Mouse (Mus musculus) lung, adult 18-20 months (tissue): Measurements from ENCODE around the gene Olig3.
"Not testable (repeated sequence)": the region's sequence is repeated elsewhere in the genome, so short reads cannot be mapped to it uniquely, and the experiment has no call there.

ENCODE experiments used
- DNase-seq, 2 experiments: peaks; one replicate each; pipeline ENCODE4 v3.0.0; 2022; ENCODE audit warnings: mixed read lengths in 2 of 2

Olig3 gene

DNA sequence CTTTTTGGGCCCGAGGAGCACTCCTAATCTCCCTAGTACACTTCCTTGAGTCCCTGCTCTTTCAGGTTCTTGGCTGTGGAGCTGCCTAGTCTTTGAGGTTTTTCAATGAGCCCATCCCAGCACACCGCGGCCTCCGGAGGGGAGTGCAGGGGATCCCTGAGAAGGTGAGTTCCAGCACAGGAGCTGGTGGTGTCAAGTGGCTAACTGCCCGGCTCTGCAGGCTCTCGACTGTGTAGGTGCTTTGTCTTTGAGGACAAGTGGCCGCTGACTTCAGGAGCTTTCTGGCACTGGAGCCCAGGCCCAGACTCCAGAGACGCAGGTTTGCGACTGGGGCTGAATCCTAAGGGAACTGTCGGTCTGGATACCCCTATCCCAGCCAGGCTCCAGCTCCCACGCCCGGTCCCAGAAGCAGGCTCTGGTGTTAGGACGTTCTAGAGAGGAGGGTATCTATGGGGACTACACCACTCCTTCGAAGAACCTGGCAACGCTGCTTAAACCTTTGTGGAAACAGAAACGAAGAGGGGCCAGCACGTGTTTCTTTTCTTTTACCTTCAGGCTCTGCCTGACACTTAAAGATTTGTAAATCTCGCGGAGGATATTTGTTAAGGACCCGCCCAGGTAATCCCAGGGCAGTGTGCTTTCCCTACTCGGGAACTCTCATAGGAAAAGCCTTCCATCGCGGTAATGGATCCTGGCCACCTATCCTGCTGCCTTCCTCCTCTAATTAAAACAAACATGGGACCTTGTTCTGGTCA is 5.4 kb downstream of the Olig3 start:
- no peak for DNase-seq

DNA sequence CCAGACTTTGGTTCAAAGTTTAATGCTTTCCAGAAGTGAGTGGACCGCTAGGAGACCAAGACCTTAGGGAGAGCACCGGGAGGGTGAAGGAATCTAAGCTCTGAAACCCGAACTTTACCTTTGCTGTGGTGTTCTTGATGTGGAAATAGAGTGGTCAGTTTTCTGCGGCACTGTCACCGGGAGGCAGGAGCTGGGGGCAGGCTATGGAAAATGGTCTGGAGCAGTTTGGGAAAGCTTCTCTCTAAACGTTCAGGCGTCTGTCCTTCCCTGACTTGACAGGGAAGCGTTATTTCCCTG is 5.9 kb downstream of the Olig3 start:
- no peak for DNase-seq

DNA sequence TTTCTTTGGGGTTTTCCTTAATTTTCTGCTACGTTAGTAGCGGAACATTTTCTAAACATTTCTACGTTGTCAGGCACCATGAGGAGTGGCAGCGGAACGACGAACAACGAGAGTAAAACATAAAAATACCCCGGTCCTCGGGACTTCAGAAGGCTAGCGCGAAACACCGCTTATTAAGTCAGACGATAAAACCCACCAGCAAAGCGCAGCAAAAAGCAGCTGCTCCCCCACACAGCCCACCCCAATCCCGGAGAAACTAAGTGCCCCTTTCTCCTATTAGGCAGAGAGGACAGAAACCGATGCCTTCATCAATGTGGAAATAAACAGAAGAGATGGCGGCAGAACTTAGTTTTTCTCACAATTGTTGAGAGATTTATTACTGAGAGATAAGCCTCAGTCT is 6.5 kb downstream of the Olig3 start:
- no peak for DNase-seq

GRCm38 (mm10) chr10:19363365-19363764 is 7.0 kb downstream of the Olig3 start:
- no peak for DNase-seq

DNA sequence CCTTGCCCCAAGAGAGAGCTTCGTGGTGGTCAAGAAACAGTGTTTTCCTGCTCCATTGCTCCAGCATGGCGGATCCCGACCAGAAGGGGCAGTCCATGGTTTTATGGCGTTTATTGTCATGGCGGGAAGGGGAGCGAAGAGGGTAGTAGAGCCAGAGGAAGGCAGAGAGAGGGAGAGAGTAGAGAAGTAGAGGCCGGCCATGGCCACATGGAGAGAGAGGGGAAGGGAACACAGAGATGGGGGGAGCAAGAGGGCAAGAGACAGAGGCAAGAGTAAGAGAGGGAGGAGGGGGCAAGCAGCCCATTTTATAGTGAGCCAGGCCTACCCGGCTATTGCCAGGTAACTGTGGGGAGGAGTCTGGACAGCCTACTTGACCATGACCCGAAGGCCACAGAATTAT is 12.8 kb downstream of the Olig3 start:
- DNase-seq = no peak

DNA sequence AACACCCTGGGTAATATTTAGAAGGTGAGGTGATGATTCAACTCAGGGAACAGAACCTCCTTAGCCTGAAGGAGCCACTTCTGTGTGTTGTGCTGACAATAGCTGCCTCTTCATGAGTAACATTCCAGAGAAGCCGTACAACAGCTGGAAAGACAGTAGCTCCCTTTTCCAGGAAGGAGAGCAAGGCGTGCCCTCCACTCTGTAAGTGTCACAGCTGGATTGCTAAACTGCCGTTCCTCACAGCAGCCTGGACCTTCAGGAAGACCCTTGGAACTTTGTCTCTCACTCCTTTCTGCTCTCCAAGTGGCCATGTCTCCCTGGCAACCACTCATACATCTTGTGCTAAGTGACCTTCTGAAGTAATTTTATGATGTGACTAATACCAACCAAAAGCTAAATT is 13.8 kb downstream of the Olig3 start:
- no peak for DNase-seq

DNA sequence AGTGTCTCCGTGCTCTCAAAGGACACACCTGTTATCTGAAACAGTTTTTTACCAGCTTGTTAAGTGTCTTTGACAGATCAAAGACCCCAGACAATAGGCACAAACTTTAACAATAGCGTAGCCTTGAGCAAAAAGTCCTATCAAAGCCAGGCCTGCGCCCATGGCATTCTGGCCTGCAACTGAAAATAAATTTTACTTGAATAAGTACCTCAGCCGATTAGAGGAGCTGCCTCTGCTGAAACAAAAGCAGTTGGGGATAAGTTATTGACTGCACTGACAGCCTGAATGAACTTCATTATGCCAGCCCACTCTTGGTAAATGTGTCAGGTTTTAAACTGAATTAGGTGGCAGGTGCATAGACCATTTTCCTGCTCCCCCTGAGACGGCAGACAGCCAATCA is 15.9 kb downstream of the Olig3 start:
- no peak for DNase-seq

DNA sequence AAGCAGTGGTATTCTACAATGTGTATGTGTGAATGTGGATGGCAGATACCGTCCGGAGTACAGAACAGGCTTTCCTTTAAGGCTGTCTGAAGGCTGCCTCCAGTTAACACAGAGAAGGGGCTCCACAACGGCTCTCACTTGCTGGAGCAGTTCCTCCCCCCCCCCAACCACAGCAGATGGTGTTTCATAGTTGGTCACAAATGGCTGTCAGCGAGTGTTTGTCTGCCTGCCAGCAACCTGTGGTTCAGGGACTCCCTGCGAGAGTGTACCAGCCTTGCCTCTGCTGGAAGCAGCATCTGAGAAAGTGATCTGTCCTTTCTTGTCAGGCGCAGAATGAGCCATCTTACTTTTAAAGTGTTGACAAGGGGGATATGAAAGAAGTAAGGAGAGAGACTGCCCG is 17.5 kb downstream of the Olig3 start:
- no peak for DNase-seq

DNA sequence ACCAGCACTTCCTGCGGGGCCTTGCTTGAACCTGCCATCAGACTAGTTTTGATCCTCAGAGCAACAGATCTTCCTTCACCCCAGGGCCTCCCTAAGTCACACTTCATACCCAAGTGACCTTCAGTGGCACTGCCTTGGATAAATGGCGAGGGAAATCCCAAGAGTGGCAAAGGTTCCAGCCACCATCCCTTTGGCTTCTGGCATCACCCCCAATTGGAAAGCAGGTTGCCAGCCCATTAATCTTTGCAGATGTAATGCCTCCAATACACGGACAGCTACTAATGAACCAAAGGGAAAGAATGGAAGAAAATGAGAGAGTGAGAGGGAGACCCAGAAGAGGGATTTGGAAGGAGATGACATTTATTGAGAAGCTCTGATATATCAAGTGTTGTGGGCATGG is 18.0 kb downstream of the Olig3 start:
- DNase-seq = no peak

DNA sequence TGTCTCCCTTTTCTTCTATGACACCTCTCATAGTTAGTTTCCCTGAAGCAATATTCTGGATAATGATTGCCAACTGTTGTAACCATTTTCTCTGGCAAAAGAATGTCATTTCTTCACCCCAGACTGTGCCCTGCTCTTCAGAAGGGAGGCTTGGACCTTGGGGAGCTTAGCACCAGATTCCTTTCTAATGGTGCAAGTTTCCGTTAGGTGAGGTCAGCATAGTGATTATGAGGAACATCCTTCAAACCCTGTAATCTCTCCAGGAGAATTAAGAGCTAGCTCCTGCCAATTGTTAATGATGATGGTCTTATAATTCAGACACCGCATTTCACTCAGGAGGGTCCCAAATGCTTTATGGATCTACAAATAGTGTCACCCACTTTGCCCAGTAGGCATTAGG is 19.5 kb downstream of the Olig3 start:
- no peak for DNase-seq

- DNase-seq = not testable (repeated sequence)
These were observed 24.6 kb downstream of the Olig3 start for GRCm38 (mm10) chr10:19380971-19381370.

DNA sequence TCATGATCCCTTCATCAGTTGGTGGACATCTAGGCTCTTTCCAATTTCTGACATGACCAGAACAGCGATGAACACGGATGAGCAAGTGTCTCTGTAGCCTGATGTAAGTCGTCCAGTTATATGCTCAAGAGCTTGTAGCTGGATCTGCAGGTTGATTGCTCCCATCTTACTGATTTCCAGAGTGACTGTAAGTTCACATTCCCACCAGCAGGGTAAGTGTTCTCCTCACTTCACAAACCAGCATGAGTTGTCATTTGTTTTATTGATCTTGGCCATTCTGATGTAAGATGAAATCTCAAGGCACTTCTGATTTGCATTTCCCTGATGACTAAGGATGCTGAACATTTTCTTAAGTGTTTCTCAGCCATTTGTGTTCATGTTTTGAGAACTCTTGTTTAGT is 27.8 kb downstream of the Olig3 start:
- DNase-seq = no peak

DNA sequence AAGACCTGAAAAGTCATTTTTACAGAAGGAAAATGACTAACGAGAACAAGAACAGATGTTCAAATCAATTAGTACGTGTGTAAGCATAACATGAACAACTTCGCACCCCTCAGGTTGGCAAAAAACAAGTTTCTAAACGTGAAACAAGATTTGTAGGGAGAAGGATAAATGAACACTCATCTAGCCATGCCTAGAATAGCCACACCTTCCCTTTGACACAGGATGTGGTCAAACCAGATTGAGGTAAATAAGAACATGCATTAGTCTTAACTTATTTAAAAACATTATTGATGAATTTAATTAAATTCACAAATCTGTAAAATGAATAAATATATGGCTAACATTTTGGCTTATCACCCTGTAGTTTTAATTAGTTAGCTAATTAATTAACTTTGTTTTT is 35.5 kb downstream of the Olig3 start:
- no peak for DNase-seq

GRCm38 (mm10) chr10:19396485-19397137 is 40.3 kb downstream of the Olig3 start:
- no peak for DNase-seq

- DNase-seq = no peak
These were observed 41.1 kb downstream of the Olig3 start for GRCm38 (mm10) chr10:19397396-19397795.

DNA sequence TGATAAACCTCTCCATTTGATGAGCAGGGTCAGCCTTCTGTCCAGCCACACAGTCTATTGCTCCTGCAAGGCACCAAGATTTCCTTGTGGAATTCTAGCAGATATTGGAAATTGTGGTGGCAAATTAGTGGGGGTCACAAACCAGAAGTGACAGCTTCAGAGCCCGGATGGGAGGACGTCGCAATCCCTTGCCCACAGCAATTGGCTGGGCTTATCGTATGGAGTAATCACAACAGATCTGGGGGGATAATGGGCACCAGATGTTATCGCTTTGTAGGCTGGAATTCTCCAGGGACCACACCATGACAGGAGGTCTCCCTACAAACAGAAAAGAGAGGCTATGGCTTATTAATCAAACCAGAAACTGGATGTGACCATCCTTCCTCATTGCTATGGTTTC is 44.8 kb downstream of the Olig3 start:
- no peak for DNase-seq

- no peak for DNase-seq
These were observed 48.1 kb downstream of the Olig3 start for GRCm38 (mm10) chr10:19404401-19404800.

DNA sequence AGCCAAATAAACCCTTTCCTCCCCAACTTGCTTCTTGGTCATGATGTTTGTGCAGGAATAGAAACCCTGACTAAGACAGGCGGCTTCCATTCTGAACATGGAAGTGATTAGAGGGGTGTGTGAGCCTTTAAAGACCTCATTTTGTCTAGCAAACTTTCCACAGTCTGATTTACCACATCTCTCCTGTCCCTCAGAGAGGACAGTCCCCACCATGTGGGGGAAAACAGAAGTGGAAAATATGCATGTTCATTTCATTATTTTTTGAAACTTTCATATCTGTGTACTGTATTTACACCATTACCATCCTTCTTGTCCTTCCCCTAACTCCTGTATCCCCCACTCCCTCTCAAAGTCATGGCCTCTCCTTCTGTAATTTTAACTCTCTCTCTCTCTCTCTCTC is 49.6 kb downstream of the Olig3 start:
- no peak for DNase-seq

- no peak for DNase-seq
These were observed 50.8 kb downstream of the Olig3 start for GRCm38 (mm10) chr10:19407168-19407567.
